Mouse (Mus musculus): ENCODE results near the gene Fam162a. TPM values are rescaled to one million over a fixed set of nuclear protein-coding genes. Genes with fewer than 3 reads are reported as not detected.
"Not testable (repeated sequence)": the region's sequence is repeated elsewhere in the genome, so short reads cannot be mapped to it uniquely, and the experiment has no call there.

Gene Fam162a
- polyA plus RNA-seq, 1 experiment from 2014 or later = 146 TPM

GRCm38 (mm10) chr16:36079916-36080315 is 8.5 kb upstream of the Fam162a start:
- no peak overlapping the region for H3K9ac ChIP-seq (replicated peaks)
- 98% methylated on average over 3 of the region's 3 CpGs for WGBS
- ATAC-seq (ENCODE audit: low FRiP score) = no peak
- H3K27ac ChIP-seq (replicated peaks) = no peak overlapping the region
- no peaks in the 10 kb centered on the region for H3K4me1 ChIP-seq
- peaks cover 7% of the 10 kb centered on the region; the same call in 1 of the 2 replicates for H3K36me3 ChIP-seq
- no peak overlapping the region for H3K4me2 ChIP-seq
- no peaks in the 10 kb centered on the region for H3K27me3 ChIP-seq (replicated peaks)
- no peaks in the 10 kb centered on the region for H3K9me3 ChIP-seq (replicated peaks)
- H3K4me3 ChIP-seq (replicated peaks) = no peak overlapping the region

GRCm38 (mm10) chr16:36074772-36075171 is 3.4 kb upstream of the Fam162a start:
- no peaks in the 10 kb centered on the region for H3K9me3 ChIP-seq (replicated peaks)
- WGBS = 91% methylated on average over 3 of the region's 3 CpGs
- H3K27ac ChIP-seq (replicated peaks) = no peak overlapping the region
- no peak for ATAC-seq (ENCODE audit: low FRiP score)
- H3K27me3 ChIP-seq (replicated peaks) = no peaks in the 10 kb centered on the region
- H3K4me3 ChIP-seq (replicated peaks) = no peak overlapping the region
- H3K4me1 ChIP-seq = peaks cover 13% of the 10 kb centered on the region
- no peak overlapping the region for H3K9ac ChIP-seq (replicated peaks)
- no peaks in the 10 kb centered on the region for H3K36me3 ChIP-seq
- no peak overlapping the region for H3K4me2 ChIP-seq

- Histone ChIP-seq H3K9me3 (replicated peaks) (no peaks in the 10 kb centered on the region), H3K4me1 (peaks cover 27% of the 10 kb centered on the region), H3K4me3 (replicated peaks) (peak overlapping the region; percentile 86), H3K9ac (replicated peaks) (peak overlapping the region; percentile 89), H3K27ac (replicated peaks) (peak overlapping the region; percentile 100), H3K27me3 (replicated peaks) (no peaks in the 10 kb centered on the region), H3K4me2 (peak overlapping the region; percentile 85), H3K36me3 (no peaks in the 10 kb centered on the region)
- ATAC-seq (ENCODE audit: low FRiP score) = no peak
- WGBS = 27% methylated on average over 8 of the region's 8 CpGs
Observed at GRCm38 (mm10) chr16:36072410-36073011, 1.1 kb upstream of the Fam162a start.

- Histone ChIP-seq H3K36me3 (no peaks in the 10 kb centered on the region), H3K27me3 (replicated peaks) (no peaks in the 10 kb centered on the region), H3K9ac (replicated peaks) (peak overlapping the region; percentile 89), H3K4me1 (peaks cover 27% of the 10 kb centered on the region), H3K4me3 (replicated peaks) (peak overlapping the region; percentile 86), H3K9me3 (replicated peaks) (no peaks in the 10 kb centered on the region), H3K27ac (replicated peaks) (peak overlapping the region; percentile 100), H3K4me2 (peak overlapping the region; percentile 85)
- ATAC-seq (ENCODE audit: low FRiP score) = no peak
- WGBS = under 1% methylated on average over 16 of the region's 16 CpGs
Observed at GRCm38 (mm10) chr16:36071071-36071449, 334 bp downstream of the Fam162a start.

- 28% methylated on average over 9 of the region's 9 CpGs for WGBS
- no peak for ATAC-seq (ENCODE audit: low FRiP score)
- H3K27ac ChIP-seq (replicated peaks) = no peak overlapping the region
- H3K4me2 ChIP-seq = peak overlapping the region; percentile 85
- H3K9me3 ChIP-seq (replicated peaks) = no peaks in the 10 kb centered on the region
- no peaks in the 10 kb centered on the region for H3K27me3 ChIP-seq (replicated peaks)
- peaks cover 27% of the 10 kb centered on the region for H3K4me1 ChIP-seq
- H3K9ac ChIP-seq (replicated peaks) = no peak overlapping the region
- no peaks in the 10 kb centered on the region for H3K36me3 ChIP-seq
- H3K4me3 ChIP-seq (replicated peaks) = peak overlapping the region; percentile 86
Observed at GRCm38 (mm10) chr16:36069819-36070575, 1.4 kb downstream of the Fam162a start.

GRCm38 (mm10) chr16:36068356-36068755 is 3.0 kb downstream of the Fam162a start:
- no peak for ATAC-seq (ENCODE audit: low FRiP score)
- H3K4me3 ChIP-seq (replicated peaks) = no peak overlapping the region
- H3K4me1 ChIP-seq = peaks cover 27% of the 10 kb centered on the region
- no peak overlapping the region for H3K4me2 ChIP-seq
- 44% methylated on average over 3 of the region's 3 CpGs for WGBS
- no peak overlapping the region for H3K9ac ChIP-seq (replicated peaks)
- H3K27ac ChIP-seq (replicated peaks) = no peak overlapping the region
- no peaks in the 10 kb centered on the region for H3K27me3 ChIP-seq (replicated peaks)
- H3K9me3 ChIP-seq (replicated peaks) = no peaks in the 10 kb centered on the region
- H3K36me3 ChIP-seq = no peaks in the 10 kb centered on the region

GRCm38 (mm10) chr16:36067694-36068093 is 3.7 kb downstream of the Fam162a start:
- Histone ChIP-seq H3K9ac (replicated peaks) (no peak overlapping the region), H3K4me3 (replicated peaks) (no peak overlapping the region), H3K4me2 (no peak overlapping the region), H3K4me1 (peaks cover 24% of the 10 kb centered on the region), H3K27ac (replicated peaks) (no peak overlapping the region), H3K36me3 (no peaks in the 10 kb centered on the region), H3K27me3 (replicated peaks) (no peaks in the 10 kb centered on the region), H3K9me3 (replicated peaks) (no peaks in the 10 kb centered on the region)
- 73% methylated on average over 2 of the region's 2 CpGs for WGBS
- ATAC-seq (ENCODE audit: low FRiP score) = no peak

GRCm38 (mm10) chr16:36064904-36065303 is 6.5 kb downstream of the Fam162a start:
- H3K9me3 ChIP-seq (replicated peaks) = no peaks in the 10 kb centered on the region
- no peaks in the 10 kb centered on the region for H3K36me3 ChIP-seq
- peaks cover 15% of the 10 kb centered on the region for H3K4me1 ChIP-seq
- H3K27me3 ChIP-seq (replicated peaks) = no peaks in the 10 kb centered on the region
- 88% methylated on average over 5 of the region's 5 CpGs for WGBS
- H3K4me3 ChIP-seq (replicated peaks) = no peak overlapping the region
- no peak overlapping the region for H3K9ac ChIP-seq (replicated peaks)
- H3K27ac ChIP-seq (replicated peaks) = no peak overlapping the region
- no peak overlapping the region for H3K4me2 ChIP-seq
- no peak for ATAC-seq (ENCODE audit: low FRiP score)

GRCm38 (mm10) chr16:36063315-36063714 is 8.1 kb downstream of the Fam162a start:
- Histone ChIP-seq H3K4me3 (replicated peaks) (no peak overlapping the region), H3K4me2 (no peak overlapping the region), H3K27ac (replicated peaks) (no peak overlapping the region), H3K9ac (replicated peaks) (no peak overlapping the region), H3K9me3 (replicated peaks) (no peaks in the 10 kb centered on the region), H3K4me1 (peaks cover 1% of the 10 kb centered on the region; the same call in 1 of the 2 replicates), H3K36me3 (no peaks in the 10 kb centered on the region), H3K27me3 (replicated peaks) (no peaks in the 10 kb centered on the region)
- 0 out of 2 replicates have a peak, but pooled peaks have one; percentile 28 for ATAC-seq (ENCODE audit: low FRiP score)
- 82% methylated on average over 2 of the region's 2 CpGs for whole genome bisulfite sequencing

- WGBS = 83% methylated on average over 1 of the region's 1 CpGs
- ATAC-seq (ENCODE audit: low FRiP score); H3K27me3 ChIP-seq (replicated peaks): not testable (repeated sequence)
Observed at GRCm38 (mm10) chr16:36062534-36062933, 8.9 kb downstream of the Fam162a start.

GRCm38 (mm10) chr16:36057933-36058475 is 13.4 kb downstream of the Fam162a start:
- no peaks in the 10 kb centered on the region for H3K4me1 ChIP-seq

More at GRCm38 (mm10) chr16:36062534-36062933, 8.9 kb downstream of the Fam162a start:
- H3K4me1 ChIP-seq; H3K4me2 ChIP-seq; H3K9me3 ChIP-seq (replicated peaks); H3K36me3 ChIP-seq; H3K4me3 ChIP-seq (replicated peaks); H3K9ac ChIP-seq (replicated peaks); H3K27ac ChIP-seq (replicated peaks): not testable (repeated sequence)

GRCm38 (mm10) chr16:36056416-36056815 is 15.0 kb downstream of the Fam162a start:
- no peaks in the 10 kb centered on the region for H3K27me3 ChIP-seq (replicated peaks)
- H3K4me1 ChIP-seq = no peaks in the 10 kb centered on the region
- no peak for ATAC-seq (ENCODE audit: low FRiP score)
- H3K4me2 ChIP-seq = no peak overlapping the region
- no peaks in the 10 kb centered on the region for H3K9me3 ChIP-seq (replicated peaks)
- 0 out of 2 replicates have a peak, but pooled peaks cover 2% of the 10 kb centered on the region for H3K36me3 ChIP-seq
- no peak overlapping the region for H3K27ac ChIP-seq (replicated peaks)
- H3K4me3 ChIP-seq (replicated peaks) = no peak overlapping the region
- WGBS = 92% methylated on average over 11 of the region's 11 CpGs
- H3K9ac ChIP-seq (replicated peaks) = no peak overlapping the region

More at GRCm38 (mm10) chr16:36057933-36058475, 13.4 kb downstream of the Fam162a start:
- ATAC-seq (ENCODE audit: low FRiP score) = no peak
- no peak overlapping the region for H3K27ac ChIP-seq (replicated peaks)
- no peak overlapping the region for H3K4me3 ChIP-seq (replicated peaks)
- no peaks in the 10 kb centered on the region for H3K27me3 ChIP-seq (replicated peaks)
- 87% methylated on average over 8 of the region's 8 CpGs for WGBS
- H3K36me3 ChIP-seq = no peaks in the 10 kb centered on the region
- H3K9ac ChIP-seq (replicated peaks) = no peak overlapping the region
- H3K9me3 ChIP-seq (replicated peaks) = no peaks in the 10 kb centered on the region
- H3K4me2 ChIP-seq = no peak overlapping the region

Data from neural tube, embryonic 15.5 days (tissue).